Mouse (Mus musculus): ENCODE results near the gene Thumpd2.

GRCm38 (mm10) chr17:81064979-81065311, at the start of gene Thumpd2:
- TF ChIP-seq CTCF (IDR thresholded peaks at IDR 0.05; ENCODE audit: low read depth), result peak; percentile 95
- TF ChIP-seq EP300 (IDR thresholded peaks at IDR 0.05; ENCODE audit: low read depth), result no peak

All from liver, postnatal 0 days (tissue).